Mouse (Mus musculus) heart, postnatal 0 days (tissue): Measurements from ENCODE around the gene Foxp1.

ENCODE experiments used
- CTCF ChIP-seq: IDR thresholded peaks from 2 replicates; pipeline ENCODE4 v1.5.1; 2016; ENCODE audit warnings: antibody characterized with exemption, control low read depth, low read depth
- EP300 ChIP-seq: IDR thresholded peaks from 2 replicates; pipeline ENCODE4 v1.6.1; 2016; ENCODE audit warnings: antibody characterized with exemption, low read depth

- peak; percentile 64 for TF ChIP-seq CTCF
- no peak for TF ChIP-seq EP300
Observed at GRCm38 (mm10) chr6:99385059-99385604, 137.4 kb downstream of the Foxp1 start.
